Mouse (Mus musculus): ENCODE results near the gene Gpr4. TPM values are rescaled to one million over a fixed set of nuclear protein-coding genes. Genes with fewer than 3 reads are reported as not detected.

Gene Gpr4
- polyA plus RNA-seq, 1 experiment from 2014 or later: 1.8 TPM

DNA sequence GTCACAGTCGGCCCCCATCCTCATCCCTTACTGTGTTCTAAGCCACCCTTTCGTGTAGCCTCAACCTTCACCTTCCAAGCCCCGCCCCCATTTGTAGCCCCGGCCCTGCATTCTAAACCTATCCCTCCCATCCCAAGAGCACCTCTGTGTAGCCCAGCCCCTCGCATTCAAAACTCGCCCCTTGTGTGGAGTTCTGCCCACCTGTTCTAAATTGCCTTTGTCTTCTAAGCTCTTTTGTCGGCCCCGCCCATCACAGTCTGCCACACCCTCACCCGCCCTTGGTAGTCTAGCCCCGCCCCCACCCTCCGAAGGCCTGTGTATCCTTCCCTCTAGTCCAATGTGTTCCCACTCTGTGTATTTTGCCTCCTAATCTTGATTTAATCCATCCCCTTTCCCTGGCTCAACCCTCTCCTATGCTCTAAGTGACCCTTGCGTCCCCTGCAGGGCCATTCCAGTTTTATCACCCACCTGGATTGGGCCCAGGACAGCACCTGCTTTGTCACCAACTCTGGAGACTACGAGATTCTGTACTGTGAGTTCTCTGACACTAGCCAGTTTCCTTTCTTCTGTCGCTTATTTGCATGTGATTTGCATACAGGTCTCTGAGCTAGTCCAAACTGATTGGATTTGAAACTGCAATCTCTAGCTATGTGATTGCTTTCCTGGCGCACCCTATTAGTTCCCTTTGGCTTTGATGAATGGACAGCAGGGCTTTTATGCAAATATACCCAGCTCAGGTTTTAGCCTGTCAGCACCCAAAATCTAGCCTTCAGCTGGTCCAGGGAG, 10.1 kb upstream of the Gpr4 start:
- no peak overlapping the region for H3K4me3 ChIP-seq
- no peaks in the 10 kb centered on the region for H3K9me3 ChIP-seq
- no peak overlapping the region for H3K27ac ChIP-seq
- no peaks in the 10 kb centered on the region for H3K4me1 ChIP-seq (replicated peaks)
- peaks cover 73% of the 10 kb centered on the region for H3K36me3 ChIP-seq
- no peak for DNase-seq (ENCODE audit: low spot score)
- H3K27me3 ChIP-seq (ENCODE audit: insufficient read depth, poor library complexity, severe bottlenecking): no peaks in the 10 kb centered on the region
- 62% methylated on average over 15 of the region's 15 CpGs for WGBS

DNA sequence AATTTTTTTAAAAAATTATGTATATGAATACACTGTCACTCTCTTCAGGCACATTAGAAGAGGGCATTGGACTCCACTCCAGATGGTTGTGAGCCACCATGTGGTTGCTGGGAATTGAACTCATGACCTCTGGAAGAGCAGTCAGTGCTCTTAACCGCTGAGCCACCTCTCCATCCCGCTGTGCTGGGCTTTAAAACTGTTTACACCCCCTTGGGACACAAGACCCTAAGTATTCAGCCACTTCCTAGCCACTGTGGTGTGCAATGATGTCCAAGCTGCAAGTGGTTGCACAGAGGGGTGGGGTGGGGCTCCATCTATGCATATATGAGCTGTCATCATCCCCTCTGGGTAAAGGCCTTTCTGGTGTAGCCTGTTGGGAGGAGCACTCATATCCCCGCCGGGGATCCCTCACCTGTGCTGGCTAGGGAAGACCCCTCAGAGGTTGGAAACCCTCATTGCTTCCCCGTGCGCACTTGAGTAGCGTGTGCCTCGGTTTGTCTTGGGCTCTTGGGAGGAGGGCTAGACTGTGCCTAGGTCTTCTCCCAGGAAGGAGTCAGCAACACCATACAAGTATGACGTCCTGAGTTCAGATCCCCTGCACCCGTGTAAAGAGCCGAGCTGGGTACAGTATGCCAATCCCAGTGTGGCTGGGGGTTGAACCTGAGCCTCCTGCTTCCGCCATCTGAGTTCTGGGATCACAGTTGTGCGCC, 4.0 kb upstream of the Gpr4 start:
- 81% methylated on average over 13 of the region's 13 CpGs for WGBS
- DNase-seq (ENCODE audit: low spot score): no peak
- Histone ChIP-seq H3K36me3 (peaks cover 28% of the 10 kb centered on the region), H3K4me1 (replicated peaks) (peaks cover 24% of the 10 kb centered on the region), H3K4me3 (no peak overlapping the region), H3K9me3 (peaks cover 6% of the 10 kb centered on the region; the same call in 1 of the 2 replicates), H3K27ac (no peak overlapping the region), H3K27me3 (ENCODE audit: insufficient read depth, poor library complexity, severe bottlenecking) (peaks cover 13% of the 10 kb centered on the region)

DNA sequence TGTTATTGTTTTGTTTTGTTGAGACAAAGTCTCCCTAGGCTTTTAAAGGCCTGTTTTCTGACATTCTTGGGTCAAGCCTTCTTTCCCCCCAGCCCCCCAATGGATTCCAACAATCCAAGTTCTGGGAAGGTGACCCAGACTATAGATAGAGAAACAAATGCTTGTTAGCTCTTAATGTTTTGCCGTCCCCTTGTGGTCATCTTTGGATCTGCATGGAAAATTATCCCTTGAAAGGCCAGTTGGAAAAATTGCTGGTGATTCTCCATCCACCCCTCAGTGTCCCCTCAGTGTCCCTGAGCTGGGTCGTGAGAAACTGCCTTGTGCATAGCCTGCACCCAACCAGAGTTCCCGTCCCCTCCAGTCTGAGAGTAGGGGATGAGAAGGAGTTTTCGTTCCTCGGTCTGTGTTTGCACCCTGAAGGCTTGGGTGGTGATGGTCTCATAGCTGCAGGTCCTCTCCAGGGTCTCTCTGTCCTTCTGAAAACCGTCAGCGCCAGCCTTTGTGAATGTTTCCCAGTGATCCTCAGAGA, 3.3 kb upstream of the Gpr4 start:
- Histone ChIP-seq H3K4me3 (no peak overlapping the region), H3K27me3 (ENCODE audit: insufficient read depth, poor library complexity, severe bottlenecking) (peaks cover 20% of the 10 kb centered on the region), H3K36me3 (peaks cover 22% of the 10 kb centered on the region), H3K27ac (no peak overlapping the region), H3K9me3 (peaks cover 6% of the 10 kb centered on the region; the same call in 1 of the 2 replicates), H3K4me1 (replicated peaks) (peaks cover 29% of the 10 kb centered on the region)
- 59% methylated on average over 7 of the region's 7 CpGs for WGBS
- peak; percentile 36 for DNase-seq (ENCODE audit: low spot score)

DNA sequence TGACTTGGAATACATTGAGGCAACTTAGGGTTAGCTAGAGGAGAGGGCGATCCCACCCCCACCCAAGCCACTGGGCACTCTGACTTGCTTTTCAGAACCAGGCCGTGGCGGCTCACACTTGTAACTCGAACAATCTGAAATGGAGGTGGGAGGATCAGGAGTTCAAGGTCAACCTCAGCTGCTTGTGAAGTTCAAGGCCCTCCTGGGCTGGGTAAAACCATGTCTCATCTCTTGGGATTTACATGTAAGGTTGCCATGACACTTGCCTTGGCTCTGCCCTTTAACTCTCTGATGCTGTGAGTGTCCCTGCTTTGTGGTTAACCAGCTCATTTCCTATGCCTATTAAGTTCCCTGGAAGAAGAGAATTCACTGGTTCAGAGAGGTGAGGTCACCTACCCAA, 2.8 kb upstream of the Gpr4 start:
- H3K27me3 ChIP-seq (ENCODE audit: insufficient read depth, poor library complexity, severe bottlenecking): peaks cover 21% of the 10 kb centered on the region
- no peak overlapping the region for H3K4me3 ChIP-seq
- peaks cover 17% of the 10 kb centered on the region for H3K36me3 ChIP-seq
- 84% methylated on average over 4 of the region's 4 CpGs for WGBS
- H3K9me3 ChIP-seq: peaks cover 6% of the 10 kb centered on the region; the same call in 1 of the 2 replicates
- H3K27ac ChIP-seq: no peak overlapping the region
- no peak for DNase-seq (ENCODE audit: low spot score)
- peaks cover 32% of the 10 kb centered on the region for H3K4me1 ChIP-seq (replicated peaks)

DNA sequence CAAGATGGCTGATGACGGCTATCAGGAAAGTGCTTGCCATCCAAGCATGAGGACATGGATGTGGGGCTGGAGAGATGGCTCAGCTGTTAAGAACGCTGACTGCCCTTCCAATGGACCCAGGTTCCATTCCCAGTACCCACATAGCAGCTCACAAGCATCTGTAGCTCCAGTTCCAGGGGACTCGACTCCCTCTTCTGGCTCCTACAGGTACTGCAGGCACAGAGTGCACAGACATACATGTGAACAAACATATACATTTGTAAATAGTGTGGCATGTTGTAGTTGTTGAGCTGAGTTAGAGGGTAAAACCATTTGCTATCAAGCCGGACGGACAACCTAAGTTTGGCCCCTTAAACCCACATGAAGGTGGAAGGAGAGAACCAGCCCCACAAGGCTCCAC, 2.3 kb upstream of the Gpr4 start:
- peaks cover 24% of the 10 kb centered on the region for H3K27me3 ChIP-seq (ENCODE audit: insufficient read depth, poor library complexity, severe bottlenecking)
- H3K36me3 ChIP-seq: peaks cover 12% of the 10 kb centered on the region
- H3K4me1 ChIP-seq (replicated peaks): peaks cover 37% of the 10 kb centered on the region
- H3K9me3 ChIP-seq: peaks cover 6% of the 10 kb centered on the region; the same call in 1 of the 2 replicates
- no peak overlapping the region for H3K4me3 ChIP-seq
- DNase-seq (ENCODE audit: low spot score): no peak
- no peak overlapping the region for H3K27ac ChIP-seq
- WGBS: 91% methylated on average over 5 of the region's 5 CpGs

DNA sequence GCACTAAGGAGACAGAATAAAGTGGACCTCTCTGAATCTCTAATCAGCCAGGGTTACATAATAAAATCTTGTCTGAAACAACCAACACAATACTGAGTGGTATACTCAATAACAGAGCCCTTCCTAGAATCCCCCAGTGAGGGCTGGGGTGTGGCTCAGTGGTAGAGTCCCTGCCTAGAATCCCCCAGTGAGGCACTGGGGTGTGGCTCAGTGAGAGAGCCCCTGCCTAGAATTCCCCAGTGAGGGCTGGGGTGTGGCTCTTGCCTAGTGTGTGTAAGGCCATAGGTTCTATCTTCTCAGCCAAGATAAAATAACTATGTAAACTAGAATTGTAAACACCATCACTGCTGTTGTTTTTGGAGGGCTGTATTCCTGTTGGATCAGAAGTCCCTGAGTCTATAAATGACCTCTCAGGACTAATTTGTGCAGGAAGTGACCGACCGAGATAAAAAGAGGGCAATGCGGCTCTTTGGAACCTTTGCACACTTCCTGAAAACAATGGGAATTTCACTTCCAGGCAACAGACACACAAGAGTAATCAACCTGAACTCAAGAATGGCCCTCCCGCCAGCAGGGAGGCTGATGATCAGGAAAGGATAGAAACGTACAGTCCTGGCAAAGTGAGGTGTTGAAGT, 1.2 kb upstream of the Gpr4 start:
- peaks cover under 1% of the 10 kb centered on the region; the same call in 1 of the 2 replicates for H3K36me3 ChIP-seq
- H3K9me3 ChIP-seq: peaks cover 6% of the 10 kb centered on the region; the same call in 1 of the 2 replicates
- no peak for DNase-seq (ENCODE audit: low spot score)
- H3K4me1 ChIP-seq (replicated peaks): peaks cover 42% of the 10 kb centered on the region
- no peak overlapping the region for H3K27ac ChIP-seq
- WGBS: 52% methylated on average over 5 of the region's 5 CpGs
- no peak overlapping the region for H3K4me3 ChIP-seq
- H3K27me3 ChIP-seq (ENCODE audit: insufficient read depth, poor library complexity, severe bottlenecking): peaks cover 24% of the 10 kb centered on the region

DNA sequence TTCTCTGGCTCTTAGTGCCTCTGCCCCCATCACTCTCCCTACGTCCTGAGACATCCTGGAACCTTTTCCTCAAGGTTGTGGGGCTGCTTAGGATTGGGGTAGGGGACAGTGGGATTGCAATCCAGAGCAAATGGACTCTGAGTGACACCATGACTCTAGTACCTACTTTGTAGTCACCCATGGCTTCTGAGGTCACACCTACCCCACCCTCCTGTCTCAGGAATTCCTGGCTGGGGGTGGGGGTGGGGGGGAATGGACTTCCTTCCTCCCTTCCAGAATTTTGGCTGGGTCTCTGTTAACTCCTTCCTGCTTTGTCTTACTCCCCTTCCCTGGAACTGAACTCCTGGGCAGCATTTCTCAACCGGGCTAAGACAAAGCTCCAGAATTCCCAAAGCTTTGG, 1.0 kb downstream of the Gpr4 start:
- Histone ChIP-seq H3K36me3 (no peaks in the 10 kb centered on the region), H3K4me3 (no peak overlapping the region), H3K27me3 (ENCODE audit: insufficient read depth, poor library complexity, severe bottlenecking) (peaks cover 24% of the 10 kb centered on the region), H3K4me1 (replicated peaks) (peaks cover 51% of the 10 kb centered on the region), H3K9me3 (peaks cover 6% of the 10 kb centered on the region; the same call in 1 of the 2 replicates), H3K27ac (no peak overlapping the region)
- DNase-seq (ENCODE audit: low spot score): no peak
- WGBS: 71% methylated on average over 2 of the region's 2 CpGs

DNA sequence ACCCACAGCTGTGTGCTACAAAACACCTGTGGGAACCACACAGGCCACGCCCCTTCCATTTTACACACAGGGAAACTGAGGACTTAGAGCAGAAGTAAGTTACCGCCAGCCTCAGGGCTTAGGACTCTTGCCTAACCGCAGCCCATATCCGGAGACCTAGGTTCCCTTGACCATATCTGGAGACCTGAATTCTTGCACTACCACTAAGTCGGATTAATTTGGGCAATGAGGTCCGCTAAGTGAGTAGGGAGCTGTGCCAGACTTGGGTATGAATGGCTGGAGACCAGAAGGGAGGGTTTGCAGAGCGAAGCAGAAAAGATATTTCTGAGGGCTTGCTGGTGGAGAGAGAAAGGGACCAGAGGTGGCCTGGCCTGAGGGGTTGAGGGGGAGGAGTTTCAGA, 2.0 kb downstream of the Gpr4 start:
- Histone ChIP-seq H3K4me3 (no peak overlapping the region), H3K9me3 (peaks cover 6% of the 10 kb centered on the region; the same call in 1 of the 2 replicates), H3K27me3 (ENCODE audit: insufficient read depth, poor library complexity, severe bottlenecking) (peaks cover 24% of the 10 kb centered on the region), H3K27ac (no peak overlapping the region), H3K4me1 (replicated peaks) (peaks cover 51% of the 10 kb centered on the region), H3K36me3 (no peaks in the 10 kb centered on the region)
- no peak for DNase-seq (ENCODE audit: low spot score)
- 76% methylated on average over 7 of the region's 7 CpGs for WGBS

DNA sequence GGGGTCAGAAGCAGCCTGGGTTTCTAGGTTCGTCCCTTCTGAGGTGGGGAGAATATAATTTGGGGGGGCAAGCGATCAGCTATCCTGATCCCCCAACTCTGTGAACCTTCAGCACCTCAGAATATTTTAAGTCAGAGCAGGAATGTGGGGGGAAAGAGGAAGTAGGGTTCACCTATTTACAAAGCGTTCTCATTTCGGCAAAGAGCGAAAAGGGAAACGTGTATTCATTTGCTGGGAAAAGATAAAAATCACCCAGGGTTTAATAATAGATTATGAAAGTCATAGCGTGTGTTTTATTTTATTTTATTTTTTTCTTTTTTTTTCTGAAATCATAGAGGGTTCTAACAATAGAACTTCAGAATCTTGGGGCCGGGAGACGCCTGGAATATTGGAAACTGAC, 2.6 kb downstream of the Gpr4 start:
- no peaks in the 10 kb centered on the region for H3K36me3 ChIP-seq
- H3K9me3 ChIP-seq: peaks cover 3% of the 10 kb centered on the region; the same call in 1 of the 2 replicates
- H3K4me1 ChIP-seq (replicated peaks): peaks cover 51% of the 10 kb centered on the region
- H3K27me3 ChIP-seq (ENCODE audit: insufficient read depth, poor library complexity, severe bottlenecking): peaks cover 24% of the 10 kb centered on the region
- no peak overlapping the region for H3K27ac ChIP-seq
- DNase-seq (ENCODE audit: low spot score): no peak
- no peak overlapping the region for H3K4me3 ChIP-seq
- 72% methylated on average over 9 of the region's 9 CpGs for WGBS

DNA sequence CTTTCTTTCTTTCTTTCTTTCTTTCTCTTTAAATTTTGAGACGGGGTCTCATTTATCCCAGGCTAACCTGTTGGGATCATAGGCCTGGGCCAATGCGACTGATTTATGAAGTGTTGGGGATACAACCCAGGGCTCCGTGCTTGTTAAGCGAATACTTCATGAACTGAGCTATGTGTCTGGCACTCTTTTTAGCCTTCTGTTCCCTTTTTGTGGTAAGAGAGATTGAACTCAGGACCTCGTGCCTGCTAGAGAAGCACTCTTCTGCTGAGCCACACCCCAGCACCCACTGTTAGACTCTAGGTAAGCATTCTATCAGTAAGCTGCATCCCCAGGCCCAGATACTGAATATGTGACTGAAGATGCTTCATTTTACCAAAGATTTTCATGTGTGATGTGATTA, 5.2 kb downstream of the Gpr4 start:
- H3K4me1 ChIP-seq (replicated peaks): peaks cover 36% of the 10 kb centered on the region

DNA sequence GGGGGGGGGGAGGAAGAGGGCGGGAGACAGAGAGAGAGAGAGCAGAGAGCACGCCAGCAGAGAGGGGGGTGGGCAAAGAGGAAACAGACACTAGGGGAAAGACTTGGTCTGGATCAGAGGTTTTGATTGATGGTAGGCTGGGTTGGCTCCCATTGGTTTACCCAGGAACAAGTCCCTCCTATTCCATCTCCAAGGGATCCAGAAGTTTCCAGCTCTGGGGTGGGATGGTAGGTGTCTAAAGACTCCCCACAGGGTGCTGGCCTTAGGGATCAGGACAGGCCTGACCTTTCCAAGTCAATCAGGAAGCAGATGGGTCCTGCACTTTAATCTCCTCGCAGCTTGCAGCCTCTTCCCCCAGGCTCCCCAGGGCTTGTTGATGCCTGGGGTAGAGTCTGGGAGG, 5.6 kb downstream of the Gpr4 start:
- Histone ChIP-seq H3K9me3 (no peaks in the 10 kb centered on the region), H3K27ac (no peak overlapping the region), H3K36me3 (peaks cover 12% of the 10 kb centered on the region; the same call in 1 of the 2 replicates), H3K4me1 (replicated peaks) (peaks cover 31% of the 10 kb centered on the region), H3K4me3 (no peak overlapping the region), H3K27me3 (ENCODE audit: insufficient read depth, poor library complexity, severe bottlenecking) (peaks cover 15% of the 10 kb centered on the region)
- WGBS: 27% methylated on average over 3 of the region's 3 CpGs
- no peak for DNase-seq (ENCODE audit: low spot score)

More for the DNA sequence above, 5.2 kb downstream of the Gpr4 start:
- Histone ChIP-seq H3K9me3 (no peaks in the 10 kb centered on the region), H3K27ac (no peak overlapping the region), H3K4me3 (no peak overlapping the region), H3K36me3 (peaks cover 7% of the 10 kb centered on the region; the same call in 1 of the 2 replicates), H3K27me3 (ENCODE audit: insufficient read depth, poor library complexity, severe bottlenecking) (peaks cover 16% of the 10 kb centered on the region)
- no peak for DNase-seq (ENCODE audit: low spot score)
- WGBS: 75% methylated on average over 5 of the region's 5 CpGs

DNA sequence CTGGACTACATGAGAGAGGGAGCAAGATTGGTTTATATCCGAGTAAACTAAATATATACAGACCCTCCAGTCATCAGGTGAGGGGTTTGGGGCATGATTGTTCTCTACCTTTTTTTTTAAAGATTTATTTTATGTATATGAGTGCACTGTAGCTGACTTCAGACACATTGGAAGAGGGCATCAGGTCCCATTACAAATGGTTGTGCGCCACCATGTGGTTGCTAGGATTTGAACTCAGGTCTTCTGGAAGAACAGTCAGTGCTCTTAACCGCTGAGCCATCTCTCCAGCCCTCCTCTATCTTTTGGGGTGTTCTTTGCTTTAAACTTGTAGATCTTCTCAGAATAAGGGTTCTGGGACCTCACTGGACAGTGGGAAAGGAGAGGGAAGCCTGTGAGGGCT, 7.7 kb downstream of the Gpr4 start:
- 73% methylated on average over 3 of the region's 3 CpGs for WGBS
- DNase-seq (ENCODE audit: low spot score): no peak
- Histone ChIP-seq H3K4me3 (no peak overlapping the region), H3K36me3 (peaks cover 16% of the 10 kb centered on the region; the same call in 1 of the 2 replicates), H3K4me1 (replicated peaks) (peaks cover 15% of the 10 kb centered on the region), H3K9me3 (no peaks in the 10 kb centered on the region), H3K27ac (no peak overlapping the region), H3K27me3 (ENCODE audit: insufficient read depth, poor library complexity, severe bottlenecking) (no peaks in the 10 kb centered on the region; the same call in 1 of the 2 replicates)
